Mouse (Mus musculus) bone marrow, adult 2 months (tissue): Measurements from ENCODE around the gene L3mbtl3. TPM values are rescaled to one million over a fixed set of nuclear protein-coding genes. Genes with fewer than 3 reads are reported as not detected.

Source experiments
- H3K27ac ChIP-seq: fragments of 200-500 bp; 2 replicates; pipeline ENCODE4 v1.5.1; 2012; ENCODE audit warnings: low read depth, mild to moderate bottlenecking, control low read depth, inconsistent platforms, low read length; ENCODE audit not compliant: control insufficient read depth, poor library complexity, insufficient read depth
- H3K4me1 ChIP-seq: fragments of 200-500 bp; 2 replicates; pipeline ENCODE4 v1.6.1; 2011; ENCODE audit warnings: low read length; ENCODE audit not compliant: control insufficient read depth, insufficient read depth
- H3K4me3 ChIP-seq: fragments of 200-500 bp; replicated peaks from 2 replicates; pipeline ENCODE3; 2011; ENCODE audit warnings: mild to moderate bottlenecking, low read depth, low read length, control low read depth; ENCODE audit not compliant: control insufficient read depth
- CTCF ChIP-seq: fragments of 200-500 bp; IDR thresholded peaks from 2 replicates; pipeline ENCODE4 v1.5.1; 2011; ENCODE audit warnings: low read length, control low read depth; ENCODE audit not compliant: control insufficient read depth, insufficient read depth
- POLR2A ChIP-seq: fragments of 200-500 bp; IDR thresholded peaks from 2 replicates; pipeline ENCODE4 v1.6.1; 2011; ENCODE audit warnings: low read depth, mild to moderate bottlenecking, control low read depth, low read length, borderline replicate concordance; ENCODE audit not compliant: control insufficient read depth
- WGBS: fragments of 180-500 bp; shearing (Covaris S2); methylation state at CpG from one replicate; pipeline ENCODE4 v1.1.7; 2018; 5-methylcytosine and 5-hydroxymethylcytosine counted together
- polyA plus RNA-seq: library from polyadenylated mRNA; stranded (reverse); fragments of >200 nt; gene quantifications from 2 replicates; pipeline ENCODE4 v1.2.4, GENCODE M21; 2011; ENCODE audit warnings: low replicate concordance; ENCODE audit not compliant: missing spikeins, insufficient read depth, insufficient read length

Gene L3mbtl3
- polyA plus RNA-seq, 1 experiment = 8.3 TPM

DNA sequence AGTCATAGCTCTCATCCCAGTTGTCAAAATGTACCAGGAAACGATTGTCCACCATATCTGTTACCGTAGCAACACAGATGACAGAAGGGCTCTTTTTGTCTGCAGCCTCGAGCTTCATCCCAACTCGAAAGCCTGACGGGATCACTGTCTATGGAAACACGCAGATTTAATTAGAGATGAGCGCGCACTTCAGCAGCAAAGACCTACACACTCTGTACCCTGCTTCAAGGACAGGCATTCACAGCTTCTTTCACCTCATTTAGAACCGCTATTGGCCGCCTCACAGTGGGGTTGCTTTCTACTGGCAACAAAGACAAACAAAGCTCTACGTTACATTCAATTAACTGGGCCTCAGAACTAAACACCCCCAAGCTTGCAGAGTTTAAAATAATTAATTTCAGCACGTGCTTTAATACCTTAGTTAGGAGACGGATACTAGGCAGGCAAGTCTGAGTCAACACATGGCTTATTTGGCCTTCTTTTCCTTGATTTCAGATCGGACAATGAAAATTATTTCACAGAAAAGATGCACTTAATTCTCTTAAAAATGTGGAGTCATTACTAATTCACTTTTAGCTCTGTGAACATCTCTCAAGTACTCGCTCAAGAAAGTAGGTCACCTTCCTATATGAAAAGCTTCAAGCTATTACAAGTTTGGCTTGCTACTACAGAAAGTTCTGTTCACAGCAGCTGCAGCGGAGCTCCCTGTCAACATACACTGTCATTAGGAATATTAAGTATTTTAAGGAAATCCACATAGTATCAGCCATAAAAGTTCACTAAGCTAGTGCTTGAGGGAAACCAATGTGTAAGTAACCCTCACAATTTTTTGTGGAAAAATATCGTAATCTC, 47.9 kb downstream of the L3mbtl3 start:
- H3K4me3 ChIP-seq = no peak overlapping the region
- TF ChIP-seq CTCF = no peak
- no peak for TF ChIP-seq POLR2A
- H3K4me1 ChIP-seq = no peaks in the 10 kb centered on the region; the same call in 1 of the 2 replicates
- no peak overlapping the region for H3K27ac ChIP-seq
- 82% methylated on average over 17 of the region's 17 CpGs for WGBS

DNA sequence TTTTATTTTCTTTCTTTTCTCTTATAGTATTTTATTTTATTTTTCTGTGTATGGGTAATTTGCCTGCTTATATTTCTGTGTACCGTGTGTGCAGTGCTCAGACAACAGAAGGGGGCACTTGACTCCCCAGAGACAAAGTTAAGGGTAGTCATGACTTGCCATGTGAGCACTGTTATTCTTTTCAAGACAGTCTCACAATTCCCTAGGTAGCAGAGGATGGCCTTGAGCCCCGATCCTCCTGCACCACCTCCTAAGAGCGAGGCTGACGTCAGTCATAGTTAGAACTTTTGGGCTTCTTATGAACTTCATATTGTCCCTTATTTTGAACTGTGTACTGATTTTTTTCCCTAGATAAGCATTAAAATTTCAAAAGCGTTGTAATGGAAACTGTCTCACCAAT, 48.5 kb downstream of the L3mbtl3 start:
- WGBS = 79% methylated on average over 5 of the region's 5 CpGs

DNA sequence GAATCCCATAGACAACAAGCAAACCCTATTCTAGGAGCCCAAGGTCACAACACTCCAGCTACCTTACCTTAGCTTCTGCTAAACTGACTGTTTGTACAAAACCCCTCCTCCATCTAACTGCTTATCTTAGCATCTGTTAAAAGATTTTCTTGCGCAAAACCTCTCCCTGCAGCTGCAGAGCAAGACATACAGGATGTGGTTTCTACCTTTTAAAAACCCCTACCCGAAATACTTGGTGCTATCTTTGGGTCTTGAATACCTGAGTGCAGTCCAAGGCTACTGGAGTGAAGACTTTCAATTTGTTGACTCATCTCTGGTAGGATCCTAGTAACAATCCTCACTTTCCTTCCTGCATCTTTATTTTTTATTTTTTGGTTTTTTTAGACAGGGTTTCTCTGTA, 50.5 kb downstream of the L3mbtl3 start:
- WGBS = 8% methylated on average over 2 of the region's 2 CpGs
- no peak overlapping the region for H3K4me3 ChIP-seq

More for the DNA sequence above, 48.5 kb downstream of the L3mbtl3 start:
- H3K4me1 ChIP-seq = no peaks in the 10 kb centered on the region; the same call in 1 of the 2 replicates
- no peak for TF ChIP-seq CTCF
- no peak for TF ChIP-seq POLR2A
- H3K4me3 ChIP-seq = no peak overlapping the region
- no peak overlapping the region for H3K27ac ChIP-seq

GRCm38 (mm10) chr10:26322344-26323051, 53.3 kb downstream of the L3mbtl3 start:
- Histone ChIP-seq H3K27ac (no peak overlapping the region), H3K4me3 (no peak overlapping the region), H3K4me1 (no peaks in the 10 kb centered on the region; the same call in 1 of the 2 replicates)
- 50% methylated on average over 7 of the region's 7 CpGs for WGBS
- TF ChIP-seq CTCF = no peak
- TF ChIP-seq POLR2A = no peak

More for the DNA sequence above, 50.5 kb downstream of the L3mbtl3 start:
- Histone ChIP-seq H3K27ac (no peak overlapping the region), H3K4me1 (no peaks in the 10 kb centered on the region; the same call in 1 of the 2 replicates)
- TF ChIP-seq CTCF = no peak
- no peak for TF ChIP-seq POLR2A

DNA sequence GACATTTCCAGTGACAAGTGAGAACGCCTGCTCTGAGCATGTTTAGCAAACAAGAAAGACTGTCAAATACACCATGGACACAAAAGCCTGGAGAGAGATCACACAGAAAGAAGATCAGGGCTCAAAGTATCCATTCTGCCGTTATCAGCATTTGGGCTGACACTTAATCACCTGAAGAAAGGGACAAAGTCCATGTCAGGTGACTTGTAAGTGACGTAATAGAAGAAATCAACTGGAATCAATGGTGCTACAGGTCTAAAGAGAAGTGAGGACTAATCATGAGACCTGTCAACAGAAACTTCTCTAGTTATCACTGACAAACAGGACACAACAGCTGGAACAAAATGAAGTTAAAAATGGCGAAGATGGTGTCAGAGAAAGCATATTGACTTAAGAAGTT, 55.1 kb downstream of the L3mbtl3 start:
- TF ChIP-seq CTCF = no peak
- TF ChIP-seq POLR2A = no peak
- no peak overlapping the region for H3K27ac ChIP-seq
- WGBS = 84% methylated on average over 4 of the region's 4 CpGs
- H3K4me3 ChIP-seq = no peak overlapping the region
- H3K4me1 ChIP-seq = no peaks in the 10 kb centered on the region; the same call in 1 of the 2 replicates

GRCm38 (mm10) chr10:26314327-26314726, 61.4 kb downstream of the L3mbtl3 start:
- no peak overlapping the region for H3K4me3 ChIP-seq
- H3K27ac ChIP-seq = no peak overlapping the region
- 86% methylated on average over 15 of the region's 15 CpGs for WGBS
- no peaks in the 10 kb centered on the region for H3K4me1 ChIP-seq
- TF ChIP-seq CTCF (no peak), POLR2A (no peak)

- whole genome bisulfite sequencing = 90% methylated on average over 6 of the region's 6 CpGs
- no peak overlapping the region for H3K27ac ChIP-seq
- no peak overlapping the region for H3K4me3 ChIP-seq
- TF ChIP-seq POLR2A (no peak), CTCF (no peak)
- H3K4me1 ChIP-seq = no peaks in the 10 kb centered on the region
Observed at GRCm38 (mm10) chr10:26303485-26303884, 72.3 kb downstream of the L3mbtl3 start.

DNA sequence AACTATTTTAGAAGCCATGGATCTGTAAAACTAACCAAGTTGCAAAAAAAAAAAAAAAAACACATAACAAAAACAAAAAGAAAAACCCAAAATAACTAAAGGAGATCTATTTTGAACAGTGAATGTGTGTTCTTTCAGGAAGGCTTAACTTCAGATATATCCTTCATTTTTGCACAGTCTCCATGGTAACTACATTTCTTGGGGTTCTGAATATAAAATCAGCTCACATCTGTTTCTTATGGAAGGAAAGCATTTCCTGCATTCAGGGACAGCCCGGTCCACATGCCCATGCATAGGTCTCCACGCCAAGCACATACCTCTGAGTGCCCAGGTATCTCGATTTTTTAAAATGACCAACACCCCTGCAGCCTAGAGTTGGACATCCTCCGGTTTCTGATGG, 73.4 kb downstream of the L3mbtl3 start:
- Histone ChIP-seq H3K4me1 (no peaks in the 10 kb centered on the region), H3K27ac (no peak overlapping the region), H3K4me3 (no peak overlapping the region)
- TF ChIP-seq CTCF (no peak), POLR2A (no peak)
- WGBS = 83% methylated on average over 4 of the region's 4 CpGs
